Mouse (Mus musculus) neural tube, embryonic 14.5 days (tissue): ENCODE results near the gene Rasal1. TPM values are rescaled to one million over a fixed set of nuclear protein-coding genes. Genes with fewer than 3 reads are reported as not detected.

Source experiments
- ATAC-seq: fragments of 200-750 bp; cut with Nextera tagmentation; 2 replicates; pipeline ENCODE4 v1.8.0; 2017; ENCODE audit warnings: low read depth, mild to moderate bottlenecking, moderate TSS enrichment, moderate library complexity
- H3K27ac ChIP-seq: fragments of 300-500 bp; sonication (generic); 2 replicates; pipeline ENCODE4 v1.5.1; 2014; ENCODE audit warnings: low read depth, mild to moderate bottlenecking, control low read depth, low read length, moderate library complexity, mixed read lengths
- H3K27me3 ChIP-seq: fragments of 300-500 bp; sonication (generic); 2 replicates; pipeline ENCODE4 v1.6.1; 2014; ENCODE audit warnings: low read length; ENCODE audit not compliant: control insufficient read depth, insufficient read depth
- H3K36me3 ChIP-seq: fragments of 300-500 bp; sonication (generic); 2 replicates; pipeline ENCODE4 v1.6.1; 2014; ENCODE audit warnings: low read length, mixed read lengths; ENCODE audit not compliant: control insufficient read depth, insufficient read depth
- H3K4me1 ChIP-seq: fragments of 300-500 bp; sonication (generic); 2 replicates; pipeline ENCODE4 v1.6.1; 2014; ENCODE audit warnings: low read length; ENCODE audit not compliant: control insufficient read depth, insufficient read depth
- H3K4me2 ChIP-seq: fragments of 300-500 bp; sonication (generic); 2 replicates; pipeline ENCODE4 v1.6.1; 2014; ENCODE audit warnings: mild to moderate bottlenecking, low read depth, low read length, control low read depth
- H3K4me3 ChIP-seq: fragments of 300-500 bp; sonication (generic); 2 replicates; pipeline ENCODE4 v1.5.1; 2014; ENCODE audit warnings: low read depth, low read length, control low read depth, mixed read lengths
- H3K9ac ChIP-seq: fragments of 300-500 bp; sonication (generic); replicated peaks from 2 replicates; pipeline ENCODE4 v1.6.1; 2014; ENCODE audit warnings: low read depth, mild to moderate bottlenecking, control low read depth, low read length, mixed read lengths
- H3K9me3 ChIP-seq: fragments of 300-500 bp; sonication (generic); 2 replicates; pipeline ENCODE4 v1.6.1; 2016; ENCODE audit warnings: low read length; ENCODE audit not compliant: control insufficient read depth
- WGBS: fragments of 180-500 bp; shearing (Covaris S2); extraction: QIAGEN DNeasy Blood & Tissue Kit; methylation state at CpG from one replicate; pipeline ENCODE4 v1.1.7; 2014; 5-methylcytosine and 5-hydroxymethylcytosine counted together
- polyA plus RNA-seq: library from polyadenylated mRNA; unstranded; fragments of >200 nt; fragmentation: Nextera tagmentation; extraction: Ambion mirVana; gene quantifications from 2 replicates; pipeline ENCODE4 v1.2.1, GENCODE M21; 2014

The Rasal1 gene
- polyA plus RNA-seq, 1 experiment from 2014 or later: 0.33 TPM

DNA sequence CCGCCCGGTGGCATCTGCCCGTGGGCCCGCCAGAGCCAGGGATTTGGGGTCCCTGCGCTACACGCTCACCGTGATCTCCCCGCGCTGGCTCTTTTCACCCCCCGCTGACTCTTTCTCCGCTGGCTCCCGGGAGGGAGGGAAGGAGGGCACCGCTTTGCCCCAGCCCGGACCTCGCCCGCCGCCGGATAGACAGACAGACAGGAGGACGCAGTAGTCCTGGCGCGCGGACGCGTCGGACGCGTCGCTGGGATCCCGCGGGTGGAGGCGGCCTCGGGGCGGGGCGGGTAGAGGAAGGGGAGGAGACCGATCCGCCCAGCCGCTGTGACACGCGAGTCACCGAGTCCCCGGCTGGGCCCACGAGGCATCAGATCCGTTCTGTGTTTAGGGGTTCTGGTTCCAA, 62.8 kb downstream of the Rasal1 start:
- H3K27me3 ChIP-seq: peaks cover 10% of the 10 kb centered on the region
- H3K4me3 ChIP-seq: peak overlapping the region; percentile 81
- 1% methylated on average over 40 of the region's 43 CpGs for WGBS
- H3K9me3 ChIP-seq: no peaks in the 10 kb centered on the region
- H3K9ac ChIP-seq: peak overlapping the region; percentile 94
- peak; percentile 65 for ATAC-seq
- H3K27ac ChIP-seq: peak overlapping the region; percentile 87
- no peaks in the 10 kb centered on the region for H3K36me3 ChIP-seq
- H3K4me2 ChIP-seq: peak overlapping the region; percentile 65
- H3K4me1 ChIP-seq: peaks cover 29% of the 10 kb centered on the region

DNA sequence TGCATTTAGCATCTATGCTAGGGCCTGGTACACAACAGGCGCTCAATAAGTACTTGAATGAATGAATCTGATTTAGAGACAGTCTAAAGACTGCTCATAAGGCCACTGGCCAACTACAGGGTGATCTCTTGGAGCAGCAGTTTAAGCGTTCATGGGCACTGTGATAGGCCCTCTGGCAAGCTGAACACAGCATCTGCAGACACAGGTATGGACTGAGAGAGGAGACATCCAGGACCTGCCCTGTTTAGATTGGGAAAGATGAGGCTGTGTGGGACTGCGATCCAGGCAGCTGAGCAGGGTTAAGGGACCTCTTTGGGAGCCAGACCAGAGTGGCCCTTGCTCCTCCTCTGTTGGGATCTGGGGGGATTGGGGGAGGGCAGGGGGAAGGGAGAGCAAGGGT, 63.2 kb downstream of the Rasal1 start, which contains the start of gene Dtx1:
TSS of gene Dtx1 (minus strand) at position 101 of the 400 bp plus-strand sequence.
- H3K27me3 ChIP-seq: peaks cover 10% of the 10 kb centered on the region
- ATAC-seq: 0 out of 2 replicates have a peak, but pooled peaks have one; percentile 6

DNA sequence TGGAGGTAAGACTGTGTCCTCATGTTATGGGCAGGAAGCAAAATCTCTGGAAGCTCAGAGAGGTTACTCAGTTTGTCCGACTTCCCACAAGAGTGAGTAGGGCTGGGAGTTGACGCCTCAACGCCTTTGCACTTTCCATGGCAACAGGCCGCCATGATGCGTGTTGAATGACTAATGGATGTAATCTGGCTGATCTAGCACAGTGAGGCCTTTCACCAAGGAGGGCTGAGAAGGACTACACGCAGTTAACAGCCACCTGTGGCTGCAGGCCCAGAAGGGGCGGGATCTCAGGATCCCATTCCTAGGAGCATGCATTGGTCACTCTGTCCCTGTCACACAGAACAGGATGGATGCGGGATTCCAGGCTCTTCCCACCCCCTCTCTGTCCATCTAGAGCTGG, 64.1 kb downstream of the Rasal1 start:
- H3K36me3 ChIP-seq: no peaks in the 10 kb centered on the region
- H3K27me3 ChIP-seq: peaks cover 10% of the 10 kb centered on the region
- no peak overlapping the region for H3K9ac ChIP-seq
- no peak overlapping the region for H3K27ac ChIP-seq
- WGBS: 53% methylated on average over 8 of the region's 8 CpGs
- H3K9me3 ChIP-seq: no peaks in the 10 kb centered on the region
- no peak for ATAC-seq
- H3K4me2 ChIP-seq: no peak overlapping the region
- H3K4me3 ChIP-seq: no peak overlapping the region
- H3K4me1 ChIP-seq: peaks cover 24% of the 10 kb centered on the region

More for the DNA sequence above, 63.2 kb downstream of the Rasal1 start, which contains the start of gene Dtx1:
- peaks cover 25% of the 10 kb centered on the region for H3K4me1 ChIP-seq
- peak within 1 kb of the TSS; percentile 65 for H3K4me2 ChIP-seq
- H3K9ac ChIP-seq: peak within 1 kb of the TSS; percentile 94
- 19% methylated on average over 3 of the region's 3 CpGs for WGBS
- H3K9me3 ChIP-seq: no peaks in the 10 kb centered on the region
- no peaks in the 10 kb centered on the region for H3K36me3 ChIP-seq
- peak within 1 kb of the TSS; percentile 87 for H3K27ac ChIP-seq
- H3K4me3 ChIP-seq: peak within 1 kb of the TSS; percentile 81

DNA sequence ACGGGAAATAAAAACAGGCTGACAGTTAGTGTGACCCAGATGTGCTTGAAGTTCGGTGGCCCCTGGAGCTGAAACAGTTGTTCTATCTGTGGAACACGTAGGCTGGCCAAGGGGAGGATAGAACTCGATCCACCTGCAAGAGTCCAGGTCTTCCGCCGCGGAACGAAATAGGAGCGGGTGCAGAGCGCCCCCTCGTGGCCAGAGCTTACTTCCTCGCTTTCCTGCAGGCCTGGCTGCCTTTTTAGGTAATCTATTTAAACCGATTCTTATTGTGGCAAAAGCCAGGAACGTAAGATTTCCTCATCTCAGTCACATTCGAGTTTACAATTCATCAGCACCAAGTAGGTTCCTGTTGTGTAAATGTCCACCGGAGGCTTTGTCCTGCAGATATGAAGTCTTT, 65.7 kb downstream of the Rasal1 start:
- no peak overlapping the region for H3K27ac ChIP-seq
- no peak overlapping the region for H3K4me3 ChIP-seq
- peaks cover 14% of the 10 kb centered on the region for H3K4me1 ChIP-seq
- no peak overlapping the region for H3K9ac ChIP-seq
- no peak for ATAC-seq
- no peak overlapping the region for H3K4me2 ChIP-seq
- 5% methylated on average over 16 of the region's 16 CpGs for WGBS
- peaks cover 10% of the 10 kb centered on the region for H3K27me3 ChIP-seq
- no peaks in the 10 kb centered on the region for H3K36me3 ChIP-seq
- no peaks in the 10 kb centered on the region for H3K9me3 ChIP-seq

DNA sequence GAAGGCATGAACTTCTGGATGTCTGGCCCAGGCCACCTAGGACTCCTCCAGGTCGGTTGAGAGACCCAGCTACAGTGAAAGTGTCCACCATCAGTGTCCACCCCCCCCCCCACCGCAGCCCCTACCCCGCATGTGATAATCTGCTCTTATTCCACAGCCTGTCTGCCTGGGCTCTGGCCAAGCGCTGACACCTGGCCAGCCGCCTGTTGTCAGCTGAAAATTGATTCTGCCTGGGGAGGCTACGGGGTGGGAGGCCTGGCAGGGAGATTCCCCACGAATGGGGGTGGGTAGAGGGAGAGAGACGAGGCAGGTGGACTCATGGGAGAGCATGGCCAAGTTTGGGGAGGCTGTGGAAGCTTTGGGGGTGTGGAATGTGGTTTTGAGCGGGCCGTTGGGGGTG, 68.5 kb downstream of the Rasal1 start:
- 74% methylated on average over 10 of the region's 10 CpGs for WGBS
- ATAC-seq: no peak
- no peaks in the 10 kb centered on the region for H3K9me3 ChIP-seq
- H3K4me1 ChIP-seq: no peaks in the 10 kb centered on the region
- no peak overlapping the region for H3K4me2 ChIP-seq
- H3K4me3 ChIP-seq: no peak overlapping the region
- peaks cover 2% of the 10 kb centered on the region; the same call in 1 of the 2 replicates for H3K27me3 ChIP-seq
- no peaks in the 10 kb centered on the region for H3K36me3 ChIP-seq
- H3K9ac ChIP-seq: no peak overlapping the region
- H3K27ac ChIP-seq: no peak overlapping the region

DNA sequence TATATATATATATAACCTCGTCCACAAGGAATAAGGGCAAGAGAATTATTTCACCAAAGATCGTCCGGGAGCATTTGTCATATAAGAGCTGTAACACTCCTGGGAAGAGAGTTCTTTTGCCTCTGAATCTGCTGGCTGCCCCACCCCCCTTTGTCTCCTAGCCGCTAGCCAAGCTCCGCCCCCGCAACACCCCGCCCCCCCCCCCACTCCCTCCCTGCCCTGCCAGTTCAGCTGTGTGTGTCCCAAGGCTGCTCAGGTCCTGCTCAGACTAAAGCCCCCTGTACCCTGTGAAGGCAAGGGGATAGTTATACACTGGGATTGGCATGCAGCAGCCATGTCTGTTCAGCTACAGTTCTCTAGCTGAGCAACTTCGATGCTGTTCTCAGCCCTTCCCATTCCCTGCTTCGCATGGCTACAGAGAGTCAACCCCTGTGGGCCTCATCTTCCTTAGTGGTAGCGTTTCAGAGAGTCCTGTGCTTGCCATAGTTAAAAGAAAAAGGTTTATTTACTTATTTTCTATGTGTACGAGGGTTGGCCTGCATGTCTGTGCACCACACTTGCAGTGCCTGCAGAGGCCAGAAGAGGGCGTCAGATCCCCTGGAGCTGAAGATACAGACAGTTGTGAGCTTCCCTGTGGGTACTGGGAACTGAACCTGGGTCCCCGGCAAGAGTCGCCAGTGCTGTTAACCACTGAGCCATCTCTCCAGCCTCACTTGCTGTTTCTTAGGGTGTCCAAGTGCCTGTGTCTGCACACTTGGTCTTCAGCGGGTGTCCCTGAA, 70.2 kb downstream of the Rasal1 start:
- H3K9ac ChIP-seq: no peak overlapping the region
- WGBS: 54% methylated on average over 15 of the region's 15 CpGs

DNA sequence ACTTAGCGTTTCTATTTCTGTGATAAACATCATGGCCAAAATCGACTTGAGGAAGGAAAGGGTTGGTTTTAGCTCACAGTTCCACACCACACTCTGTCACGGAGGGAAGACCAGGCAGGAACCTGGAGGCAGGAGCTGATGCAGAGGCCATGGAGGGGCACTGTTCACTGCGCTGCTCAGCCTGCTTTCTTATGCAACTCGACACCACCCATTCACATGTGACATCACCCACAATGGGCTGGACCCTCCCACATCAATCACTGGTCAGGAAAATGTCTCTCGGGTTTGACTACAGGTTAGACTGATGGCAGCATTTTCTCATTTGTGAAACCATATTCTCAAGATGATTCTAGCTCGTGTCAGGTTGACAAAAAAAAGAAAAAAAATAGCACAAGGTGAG, 72.4 kb downstream of the Rasal1 start:
- no peak overlapping the region for H3K27ac ChIP-seq
- no peaks in the 10 kb centered on the region for H3K36me3 ChIP-seq
- H3K9me3 ChIP-seq: no peaks in the 10 kb centered on the region
- no peaks in the 10 kb centered on the region for H3K4me1 ChIP-seq
- ATAC-seq: no peak
- H3K27me3 ChIP-seq: no peaks in the 10 kb centered on the region
- no peak overlapping the region for H3K9ac ChIP-seq
- H3K4me2 ChIP-seq: no peak overlapping the region
- 64% methylated on average over 7 of the region's 7 CpGs for WGBS
- H3K4me3 ChIP-seq: no peak overlapping the region

More for the DNA sequence above, 70.2 kb downstream of the Rasal1 start:
- Histone ChIP-seq H3K4me2 (no peak overlapping the region), H3K4me1 (no peaks in the 10 kb centered on the region), H3K27me3 (no peaks in the 10 kb centered on the region), H3K4me3 (no peak overlapping the region), H3K36me3 (no peaks in the 10 kb centered on the region), H3K27ac (no peak overlapping the region), H3K9me3 (no peaks in the 10 kb centered on the region)
- no peak for ATAC-seq

DNA sequence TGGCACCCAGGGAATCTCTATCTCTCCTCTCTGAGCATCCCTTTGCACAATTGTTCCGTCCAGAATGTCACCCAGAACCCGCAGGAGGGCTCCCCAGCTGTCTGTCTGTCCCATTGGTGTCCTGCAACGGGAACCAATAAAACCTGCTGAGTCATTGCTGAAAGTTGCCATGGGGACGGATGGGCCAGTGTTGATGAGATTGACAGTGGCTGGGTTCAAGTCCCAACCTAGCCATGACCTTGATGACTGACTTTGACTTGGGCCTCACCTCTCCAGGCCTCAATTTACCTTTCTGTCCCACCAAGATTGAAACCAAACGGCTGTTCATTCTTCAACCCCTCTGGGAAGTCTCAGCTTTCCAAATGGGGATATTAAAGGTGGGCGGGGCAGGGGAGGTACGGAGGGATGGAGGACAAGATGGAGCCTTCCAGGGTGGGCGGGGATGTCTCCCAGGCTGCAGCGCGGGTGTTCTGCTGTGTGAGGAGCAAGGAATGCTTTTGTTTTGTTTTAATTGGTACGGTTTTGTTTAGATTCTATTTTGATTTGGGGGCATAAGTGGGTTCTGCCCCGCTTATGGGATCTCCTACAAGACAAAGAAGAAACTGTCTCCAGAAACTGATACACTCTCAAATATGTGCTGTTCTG, 77.3 kb downstream of the Rasal1 start:
- 49% methylated on average over 12 of the region's 12 CpGs for WGBS
- H3K36me3 ChIP-seq: no peaks in the 10 kb centered on the region
- no peak for ATAC-seq
- no peaks in the 10 kb centered on the region for H3K9me3 ChIP-seq
- no peak overlapping the region for H3K4me3 ChIP-seq
- no peak overlapping the region for H3K27ac ChIP-seq
- H3K9ac ChIP-seq: no peak overlapping the region
- H3K27me3 ChIP-seq: no peaks in the 10 kb centered on the region
- H3K4me1 ChIP-seq: no peaks in the 10 kb centered on the region
- no peak overlapping the region for H3K4me2 ChIP-seq
